Mouse (Mus musculus) layer of hippocampus, postnatal 36 days (tissue): Measurements from ENCODE around the gene Gm37240. TPM values are rescaled to one million over a fixed set of nuclear protein-coding genes. Genes with fewer than 3 reads are reported as not detected.

Source experiments
- DNase-seq, 2 experiments: peaks; one replicate each; pipeline ENCODE4 v3.0.0; 2022
- total RNA-seq, 2 experiments: library from RNA; stranded (reverse); gene quantifications; 2 replicates each; pipeline ENCODE4 v1.2.3; 2021

Gm37240 gene
- total RNA-seq, 2 experiments from 2014 or later = not detected

- no peak for DNase-seq
Observed at GRCm38 (mm10) chr3:85746116-85746515, 141.2 kb downstream of the Gm37240 start.

- DNase-seq = no peak
Observed at GRCm38 (mm10) chr3:85741767-85742166, 145.6 kb downstream of the Gm37240 start.

- DNase-seq = no peak
Observed at GRCm38 (mm10) chr3:85738591-85738990, 148.7 kb downstream of the Gm37240 start.

DNA sequence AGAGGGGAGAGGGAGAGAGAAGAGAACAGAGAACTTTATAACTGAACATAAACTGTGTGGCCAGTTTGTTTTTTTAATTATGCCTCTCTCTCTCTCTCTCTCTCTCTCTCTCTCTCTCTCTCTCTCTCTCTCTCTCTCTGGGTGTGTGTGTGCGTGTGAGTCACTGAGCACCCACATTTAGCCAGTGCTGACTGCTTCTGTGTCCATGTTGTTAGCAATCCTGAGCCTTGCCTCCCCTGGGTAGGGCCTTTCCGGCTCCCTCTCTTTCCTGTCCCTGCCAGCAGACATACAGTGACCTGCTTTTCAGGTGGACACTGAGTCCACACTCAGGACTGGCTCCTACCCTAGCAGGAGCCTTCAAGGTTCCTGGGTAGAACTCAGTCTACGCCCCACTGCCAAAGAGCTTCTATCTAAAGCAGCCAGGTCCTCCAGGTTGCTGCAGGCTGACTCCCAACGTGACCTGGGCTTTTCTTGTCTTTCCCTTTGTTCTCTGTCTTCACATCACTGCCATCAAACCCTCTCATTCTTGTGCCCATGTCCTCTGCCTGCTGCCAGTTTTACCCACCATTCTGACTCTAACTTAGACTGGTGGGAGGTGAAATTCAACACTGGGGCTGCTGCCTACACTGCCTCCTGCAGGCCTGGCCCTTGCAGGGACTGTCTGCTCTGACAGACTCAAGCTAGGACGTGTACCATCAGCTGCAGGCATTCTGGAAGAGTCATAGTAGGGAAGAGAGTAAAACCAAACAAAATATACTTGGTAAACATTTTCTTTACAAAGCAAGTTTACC is 153.2 kb downstream of the Gm37240 start:
- DNase-seq = no peak

DNA sequence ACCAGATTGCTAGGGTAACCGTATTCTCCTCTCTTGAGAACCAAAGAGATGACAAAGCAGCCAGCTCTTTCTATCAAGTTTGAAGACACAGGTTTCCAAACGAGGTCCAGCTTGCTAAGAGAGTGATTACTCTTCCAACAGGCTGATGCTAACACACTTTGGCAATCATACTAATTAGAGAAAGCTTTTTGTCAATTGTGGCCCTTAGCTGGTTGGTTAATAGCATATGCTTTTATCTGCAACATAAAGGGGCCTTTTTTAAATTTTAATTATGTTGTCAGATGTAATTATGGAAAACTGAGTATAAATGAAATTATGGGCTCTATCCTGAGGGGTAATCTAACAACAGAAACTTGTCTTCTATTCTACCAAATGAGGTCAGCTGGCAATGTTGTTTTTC is 160.1 kb downstream of the Gm37240 start:
- DNase-seq = no peak

DNA sequence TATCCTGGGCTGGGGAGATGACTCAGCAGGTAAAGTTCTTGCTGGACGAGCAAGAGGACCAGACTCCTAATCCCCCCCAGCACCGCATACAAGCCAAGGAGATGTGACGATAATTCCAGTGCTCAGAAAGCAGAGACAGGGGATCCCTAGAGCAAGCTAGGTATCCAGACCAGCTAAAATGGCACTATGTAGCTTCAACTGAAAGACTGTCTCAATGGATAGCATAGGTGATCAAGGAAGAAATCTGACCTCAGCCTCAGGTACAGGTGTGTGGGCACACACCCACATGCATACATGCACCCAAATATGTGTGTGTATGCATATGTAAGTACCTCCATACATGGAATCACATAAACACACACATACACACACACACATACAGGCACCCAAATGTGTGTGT is 161.3 kb downstream of the Gm37240 start:
- DNase-seq = no peak

- no peak for DNase-seq
Observed at GRCm38 (mm10) chr3:85725110-85725509, 162.2 kb downstream of the Gm37240 start.

DNA sequence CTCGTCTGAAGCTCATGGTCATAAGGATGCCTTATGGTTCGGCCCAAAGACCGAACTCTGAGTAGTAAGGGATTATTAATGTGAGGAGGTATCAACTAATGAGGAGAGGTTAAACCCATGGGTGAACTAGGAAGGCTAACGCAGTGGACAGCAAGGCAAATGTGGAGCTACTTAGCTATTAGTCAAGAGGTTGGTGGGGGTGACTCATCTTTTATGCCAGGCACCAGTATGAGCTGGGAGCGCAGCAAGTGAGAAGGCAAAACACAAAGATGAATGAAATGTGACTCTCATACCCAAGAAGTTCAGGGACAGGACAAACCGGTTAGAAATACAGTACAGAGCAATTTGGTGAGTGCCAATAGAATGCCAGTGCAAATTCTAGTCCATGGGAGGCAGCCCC is 164.7 kb downstream of the Gm37240 start:
- no peak for DNase-seq

DNA sequence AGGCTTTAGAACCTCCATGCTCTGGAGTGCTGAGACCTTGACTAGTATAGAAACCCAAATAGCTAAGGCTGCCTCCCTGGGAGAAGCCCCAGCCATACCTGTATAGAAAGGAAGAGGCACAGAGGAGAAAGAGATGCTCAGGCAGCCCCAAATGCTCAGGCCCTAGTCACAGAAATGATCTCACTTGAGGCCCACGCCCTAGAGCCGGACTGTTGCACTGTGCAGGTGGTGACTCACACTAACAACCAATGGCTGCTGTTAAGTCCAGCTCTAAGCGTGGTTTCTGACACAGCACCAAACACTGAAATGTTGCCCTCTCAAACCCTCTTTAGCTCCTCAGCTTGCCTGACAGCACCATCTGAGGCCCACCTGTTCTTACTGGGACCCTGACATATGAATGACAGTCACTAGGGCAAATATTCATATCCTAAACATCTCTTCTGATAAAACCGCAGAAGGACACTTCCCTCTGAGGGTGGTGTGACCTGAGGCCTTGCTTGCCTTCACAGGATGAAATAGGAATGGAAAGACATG is 171.5 kb downstream of the Gm37240 start:
- DNase-seq = no peak

GRCm38 (mm10) chr3:85713936-85714709 is 173.2 kb downstream of the Gm37240 start:
- DNase-seq = no peak

- DNase-seq = no peak
Observed at GRCm38 (mm10) chr3:85710695-85711094, 176.6 kb downstream of the Gm37240 start.

DNA sequence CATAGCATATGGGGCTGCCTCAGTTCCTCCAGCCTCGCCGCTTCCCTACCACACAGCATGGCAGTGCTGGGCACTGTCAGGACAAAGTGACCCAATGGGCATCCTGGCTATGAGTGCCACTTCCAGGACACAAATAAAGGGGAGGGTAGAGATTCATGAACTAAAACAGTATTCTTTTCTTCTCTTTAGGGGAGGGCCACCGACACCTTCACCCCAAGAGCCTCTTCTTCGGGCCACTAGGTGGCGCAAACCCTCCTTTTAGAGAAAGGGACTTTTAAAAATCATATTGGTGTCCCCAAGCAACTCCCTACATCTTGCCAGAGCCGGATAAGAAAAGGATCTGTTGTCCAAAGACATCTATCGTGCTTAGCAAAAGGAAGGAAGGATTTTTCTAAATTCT is 179.9 kb downstream of the Gm37240 start:
- DNase-seq = peak; percentile 29 to 44

DNA sequence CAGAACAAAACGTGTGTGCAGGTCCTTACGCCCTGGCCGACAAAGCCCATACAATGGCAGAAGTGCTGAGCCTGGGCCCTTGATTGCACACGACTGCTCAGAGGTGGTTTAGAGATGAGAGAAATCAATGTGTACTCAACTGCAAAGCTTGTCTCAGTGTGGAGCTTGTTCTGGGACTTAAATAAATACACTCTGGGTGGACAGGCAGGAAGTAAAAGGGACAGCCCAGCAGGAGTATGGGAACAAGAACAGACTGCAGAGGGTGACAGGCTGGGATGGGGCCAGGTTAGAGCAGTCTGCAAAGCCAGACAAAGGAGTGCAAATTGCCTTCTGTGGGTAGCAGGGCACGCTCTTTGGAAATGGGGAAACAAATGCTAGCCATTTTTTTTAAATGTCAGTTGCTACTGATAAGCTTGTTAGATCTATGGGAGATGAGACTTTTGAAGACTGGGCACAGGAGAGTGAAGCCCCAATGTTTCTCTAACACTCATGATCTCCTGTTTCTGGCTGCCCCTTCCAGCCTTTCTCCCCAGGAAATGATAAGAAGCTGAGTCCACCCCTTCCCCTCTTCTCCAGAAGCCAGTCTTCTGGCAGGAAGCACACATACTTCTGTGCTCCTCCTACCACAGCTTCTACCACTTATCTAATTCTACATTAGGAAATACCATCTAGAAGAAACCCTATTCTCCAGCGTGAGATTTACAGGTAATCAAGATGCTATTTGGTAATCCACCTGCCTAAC is 184.0 kb downstream of the Gm37240 start:
- no peak for DNase-seq

DNA sequence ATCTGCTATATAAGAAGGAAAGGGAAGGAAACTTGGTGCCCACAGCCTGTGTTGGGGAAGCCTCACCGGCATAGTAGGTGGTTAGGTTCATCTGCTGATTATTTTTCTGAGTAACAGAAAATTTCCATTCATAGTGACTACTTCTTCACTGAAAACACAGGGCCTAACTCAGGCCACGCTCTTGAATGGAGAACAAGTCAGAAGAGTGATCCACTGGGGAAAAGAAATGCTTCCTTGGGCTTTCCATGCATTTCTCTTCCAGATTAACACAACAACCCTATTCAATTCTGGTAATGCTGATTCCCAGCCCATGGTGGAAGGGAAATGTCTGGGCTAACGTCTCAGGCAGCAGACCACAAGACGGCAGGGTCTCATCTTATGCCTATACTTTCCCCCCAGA is 188.8 kb downstream of the Gm37240 start:
- no peak for DNase-seq

DNA sequence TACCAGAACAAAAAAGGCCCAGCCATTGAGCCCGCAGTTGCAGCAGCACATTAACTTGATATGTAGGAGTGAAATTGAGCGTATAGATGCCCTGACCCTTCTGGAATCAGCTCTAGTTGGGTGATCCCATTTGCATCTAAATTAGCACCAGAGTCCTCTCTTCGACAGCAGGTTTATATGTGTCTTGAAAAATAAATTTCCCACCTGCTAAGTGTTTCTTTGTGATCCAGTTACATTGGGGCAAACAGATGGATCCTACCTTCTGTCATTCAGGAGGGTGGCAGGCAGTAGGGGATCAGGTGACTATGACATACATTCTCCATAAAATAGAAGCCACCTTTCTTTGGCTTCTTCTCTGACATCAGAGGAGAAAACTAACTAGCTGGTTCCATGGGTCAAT is 192.3 kb downstream of the Gm37240 start:
- DNase-seq = no peak

DNA sequence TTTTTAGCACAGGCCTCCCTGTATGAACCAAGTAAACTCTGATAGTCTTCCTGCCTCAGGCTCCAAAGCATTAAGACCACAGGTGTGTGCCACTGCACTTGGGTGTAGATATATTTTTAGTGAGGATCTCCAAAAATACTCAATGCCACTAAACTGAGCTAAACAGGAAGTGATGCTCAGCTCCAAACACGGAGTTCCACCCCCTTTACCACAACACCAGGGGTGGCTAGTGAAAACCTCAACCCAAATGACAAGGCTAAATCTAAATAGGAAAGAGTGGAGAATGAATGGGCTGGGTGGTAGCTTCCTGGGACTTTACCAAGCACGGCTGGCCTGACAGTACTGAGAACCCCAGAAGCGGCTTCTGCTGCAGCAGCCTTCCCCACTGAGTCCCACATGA is 194.3 kb downstream of the Gm37240 start:
- DNase-seq = no peak

DNA sequence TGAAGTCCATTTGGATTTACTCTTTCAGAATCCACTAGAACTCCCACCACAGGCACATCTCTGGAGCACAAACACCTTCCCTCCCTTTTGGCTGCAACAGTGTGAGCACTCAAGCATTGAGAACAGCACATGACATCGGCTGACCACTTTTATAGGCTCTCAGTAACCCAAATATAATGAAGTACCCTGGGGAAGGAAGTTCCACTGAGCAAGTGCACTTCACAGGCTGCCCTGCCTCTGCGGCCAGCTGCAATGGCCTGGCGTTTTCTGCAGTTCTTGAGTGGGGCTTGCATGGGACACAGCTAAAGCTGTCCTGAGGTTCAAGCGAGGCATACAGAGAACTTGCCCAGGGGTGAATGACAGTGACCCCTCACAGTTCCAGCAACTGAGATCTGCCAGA is 196.2 kb downstream of the Gm37240 start:
- DNase-seq = no peak

DNA sequence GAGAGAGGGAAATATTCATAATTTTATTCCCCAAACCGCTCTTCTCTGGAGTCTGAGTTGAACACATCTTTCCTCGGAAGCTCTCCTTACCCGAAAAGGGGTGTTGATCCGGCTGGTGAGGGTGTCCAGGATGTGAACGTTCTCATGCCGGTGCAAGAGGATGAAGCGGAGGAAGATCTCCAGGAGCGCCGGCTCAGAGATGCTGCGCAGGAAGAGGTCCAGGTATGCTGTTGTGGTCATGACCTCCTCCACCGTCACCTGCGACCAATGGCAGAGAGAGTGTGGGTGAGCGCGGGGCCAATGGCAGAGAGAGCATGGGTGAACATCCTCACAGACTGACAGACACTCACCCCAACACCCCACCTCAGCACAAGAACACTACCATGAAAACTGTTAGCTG is 199.0 kb downstream of the Gm37240 start:
- no peak for DNase-seq

DNA sequence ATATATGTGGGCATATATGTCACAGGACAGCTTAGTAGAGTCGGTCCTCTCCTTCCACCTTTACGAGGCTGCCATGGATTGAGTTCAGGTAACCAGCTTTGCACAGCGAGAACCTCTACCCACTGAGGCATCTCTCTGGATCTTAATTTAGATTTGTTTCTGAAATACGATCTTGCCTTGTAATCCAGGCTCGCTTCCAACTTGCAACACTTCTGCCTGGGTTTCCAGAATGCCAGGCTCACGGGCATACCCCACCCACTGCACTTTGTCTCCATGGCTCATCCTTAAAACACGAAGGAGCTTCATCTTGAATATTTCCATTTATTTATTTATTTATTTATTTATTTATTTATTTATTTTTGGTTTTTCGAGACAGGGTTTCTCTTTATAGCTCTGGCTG is 202.0 kb downstream of the Gm37240 start:
- no peak for DNase-seq

- DNase-seq = no peak
Observed at GRCm38 (mm10) chr3:85683618-85684017, 203.7 kb downstream of the Gm37240 start.

GRCm38 (mm10) chr3:85681136-85681535 is 206.2 kb downstream of the Gm37240 start:
- DNase-seq = no peak

DNA sequence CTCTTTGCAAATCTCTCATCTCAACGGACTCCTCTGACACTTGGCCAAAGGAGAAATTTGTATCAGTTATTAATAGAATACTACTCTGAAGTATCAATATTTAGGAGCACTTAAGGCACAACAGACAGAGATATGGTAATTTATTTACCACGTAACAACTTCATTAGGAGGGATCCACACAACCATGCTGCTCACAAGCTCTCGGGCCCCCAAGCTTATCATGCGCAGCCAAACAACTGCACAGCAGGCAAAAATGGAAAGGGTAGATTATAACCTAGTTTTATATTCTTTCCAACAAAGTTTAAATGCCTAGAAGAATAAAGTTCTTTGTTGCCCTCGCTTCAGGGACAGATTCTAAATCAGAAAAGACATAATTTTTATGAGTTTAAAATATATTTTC is 207.4 kb downstream of the Gm37240 start:
- no peak for DNase-seq
